ENCODE assay signal across 8 mouse cellular contexts in genomic region chr19:8661821-8662307, GRCm38 (mm10). TPM values are rescaled to one million over a fixed set of nuclear protein-coding genes. Genes with fewer than 3 reads are reported as not detected.
DNase-seq lines count a peak whose midpoint lies in the region; ATAC-seq lines count a peak whose summit lies in the region.

No protein-coding gene starts in this region.

- H3K27ac ChIP-seq in heart, embryonic 10.5 days: peak overlapping the region; percentile 86
- peak overlapping the region; percentile 52; the same call in 1 of the 2 replicates for H3K27ac ChIP-seq in midbrain, embryonic 14.5 days (replicated peaks; ENCODE audit: low read depth, low read length)

- no peak for DNase-seq in heart, embryonic 10.5 days (ENCODE audit: low spot score)
- DNase-seq in heart, adult 9 months (ENCODE audit: low spot score in 2 of 2): no peak
- DNase-seq in brain, adult 2 months (ENCODE audit: low read depth, low spot score): peak; percentile 88
- peak; percentile 65 to 76 for DNase-seq in frontal cortex, postnatal 14 days (ENCODE audit: low spot score in 2 of 2)
- DNase-seq in layer of hippocampus, postnatal 36 days: peak; percentile 76 to 78
- DNase-seq in midbrain, embryonic 14.5 days: peak; percentile 79
- DNase-seq in yolk sac, embryonic 10.5 days (ENCODE audit: low spot score): peak; percentile 12
- no peak for DNase-seq in urinary bladder, postnatal 10 days (ENCODE audit: low spot score)

- H3K4me3 ChIP-seq in heart, embryonic 10.5 days: peak overlapping the region; percentile 65
- peak overlapping the region; percentile 45 for H3K4me3 ChIP-seq in midbrain, embryonic 14.5 days (replicated peaks; ENCODE audit: low read depth, low read length)

- peak overlapping the region; percentile 62 for H3K9ac ChIP-seq in midbrain, embryonic 14.5 days (replicated peaks; ENCODE audit: low read length)

- peak overlapping the region; percentile 96 for H3K4me2 ChIP-seq in midbrain, embryonic 14.5 days (ENCODE audit: low read length)

- no peaks in the 10 kb centered on the region for H3K9me3 ChIP-seq in heart, embryonic 10.5 days
- no peaks in the 10 kb centered on the region for H3K9me3 ChIP-seq in midbrain, embryonic 14.5 days (ENCODE audit: control insufficient read depth, low read length)

- peak; percentile 76 for ATAC-seq in midbrain, embryonic 14.5 days (ENCODE audit: low FRiP score, low TSS enrichment)

- 2% methylated on average over 35 of the region's 35 CpGs for WGBS in heart, embryonic 10.5 days
- under 1% methylated on average over 35 of the region's 35 CpGs for WGBS in midbrain, embryonic 14.5 days

- H3K4me1 ChIP-seq in heart, embryonic 10.5 days: peaks cover 16% of the 10 kb centered on the region; the same call in 1 of the 2 replicates
- H3K4me1 ChIP-seq in midbrain, embryonic 14.5 days (ENCODE audit: control insufficient read depth, insufficient read depth, low read length): 0 out of 2 replicates have a peak, but pooled peaks cover 5% of the 10 kb centered on the region

- no peaks in the 10 kb centered on the region for H3K36me3 ChIP-seq in heart, embryonic 10.5 days
- no peaks in the 10 kb centered on the region for H3K36me3 ChIP-seq in midbrain, embryonic 14.5 days (ENCODE audit: control insufficient read depth, insufficient read depth, low read length)

- peaks cover 23% of the 10 kb centered on the region for H3K27me3 ChIP-seq in heart, embryonic 10.5 days (ENCODE audit: insufficient read depth, poor library complexity, severe bottlenecking)
- peaks cover 4% of the 10 kb centered on the region for H3K27me3 ChIP-seq in midbrain, embryonic 14.5 days (ENCODE audit: control insufficient read depth, insufficient read depth, low read length)

RNA-seq across cellular contexts. Expression of gene Chrm1, which starts 1.7 kb away (rescaled TPM):
- 0.04 TPM in 1 of 2 replicates, not detected in the other for polyA plus RNA-seq in heart, embryonic 10.5 days (2016; fragmentation: Nextera tagmentation; extraction: Ambion mirVana)
- 100 to 1,000 TPM; 172 to 186 TPM for total RNA-seq in layer of hippocampus, postnatal 36 days (2021)
- 0.19 and 0.45 TPM in 2 replicates for polyA plus RNA-seq in midbrain, embryonic 14.5 days (2014; fragmentation: Nextera tagmentation; extraction: Ambion mirVana)

RNA-seq across cellular contexts. Expression of gene Slc22a6, which starts 44.0 kb away (rescaled TPM):
- 0.04 TPM in 1 of 2 replicates, not detected in the other for polyA plus RNA-seq in heart, embryonic 10.5 days (2016; fragmentation: Nextera tagmentation; extraction: Ambion mirVana)
- total RNA-seq in layer of hippocampus, postnatal 36 days (2021): 1 to 10 TPM; 1.7 to 2.1 TPM
- polyA plus RNA-seq in midbrain, embryonic 14.5 days (2014; fragmentation: Nextera tagmentation; extraction: Ambion mirVana): 8.0 TPM in 1 of 2 replicates, not detected in the other

Comparison
In these comparisons a context has a peak if more than half of its experiments do, and no peak if none do; other contexts are left out.
1. DNase-seq: peak in brain, adult 2 months (single experiment), frontal cortex, postnatal 14 days (2 of 2), layer of hippocampus, postnatal 36 days (2 of 2), midbrain, embryonic 14.5 days (single experiment) and yolk sac, embryonic 10.5 days (single experiment); none in heart, embryonic 10.5 days (single experiment), heart, adult 9 months (0 of 2) and urinary bladder, postnatal 10 days (single experiment).